Mouse (Mus musculus) embryonic facial prominence, embryonic 12.5 days (tissue): ENCODE measurements around the gene Hipk1. TPM values are rescaled to one million over a fixed set of nuclear protein-coding genes. Genes with fewer than 3 reads are reported as not detected.

ENCODE experiments used
- ATAC-seq: fragments of 200-750 bp; cut with Nextera tagmentation; 2 replicates; pipeline ENCODE4 v1.8.0; 2017; ENCODE audit not compliant: insufficient number of reproducible peaks, insufficient read depth, low FRiP score, low TSS enrichment
- H3K27ac ChIP-seq: fragments of 300-500 bp; sonication (generic); 2 replicates; pipeline ENCODE4 v1.5.1; 2016; ENCODE audit warnings: mild to moderate bottlenecking
- H3K27me3 ChIP-seq: fragments of 300-500 bp; sonication (generic); 2 replicates; pipeline ENCODE4 v1.6.1; 2016; ENCODE audit warnings: mild to moderate bottlenecking, moderate library complexity
- H3K36me3 ChIP-seq: fragments of 300-500 bp; sonication (generic); 2 replicates; pipeline ENCODE4 v1.6.1; 2016; ENCODE audit warnings: mild to moderate bottlenecking
- H3K4me1 ChIP-seq: fragments of 300-500 bp; sonication (generic); 2 replicates; pipeline ENCODE4 v1.6.1; 2016
- H3K4me2 ChIP-seq: fragments of 300-500 bp; sonication (generic); replicated peaks from 2 replicates; pipeline ENCODE4 v1.6.1; 2016; ENCODE audit warnings: mild to moderate bottlenecking, moderate library complexity
- H3K4me3 ChIP-seq: fragments of 300-500 bp; sonication (generic); 2 replicates; pipeline ENCODE4 v1.5.1; 2016; ENCODE audit warnings: mild to moderate bottlenecking
- H3K9ac ChIP-seq: fragments of 300-500 bp; sonication (generic); 2 replicates; pipeline ENCODE4 v1.6.1; 2016; ENCODE audit warnings: mild to moderate bottlenecking, moderate library complexity
- H3K9me3 ChIP-seq: fragments of 300-500 bp; sonication (generic); 2 replicates; pipeline ENCODE4 v1.6.1; 2016; ENCODE audit warnings: mild to moderate bottlenecking, moderate library complexity
- WGBS: fragments of 180-500 bp; shearing (Covaris S2); methylation state at CpG from one replicate; pipeline ENCODE4 v1.1.7; 2016; 5-methylcytosine and 5-hydroxymethylcytosine counted together
- polyA plus RNA-seq: library from polyadenylated mRNA; unstranded; fragments of >200 nt; fragmentation: Nextera tagmentation; extraction: Ambion mirVana; gene quantifications from 2 replicates; pipeline ENCODE4 v1.2.1, GENCODE M21; 2016

The Hipk1 gene
- polyA plus RNA-seq, 1 experiment from 2014 or later: 13.1 TPM

DNA sequence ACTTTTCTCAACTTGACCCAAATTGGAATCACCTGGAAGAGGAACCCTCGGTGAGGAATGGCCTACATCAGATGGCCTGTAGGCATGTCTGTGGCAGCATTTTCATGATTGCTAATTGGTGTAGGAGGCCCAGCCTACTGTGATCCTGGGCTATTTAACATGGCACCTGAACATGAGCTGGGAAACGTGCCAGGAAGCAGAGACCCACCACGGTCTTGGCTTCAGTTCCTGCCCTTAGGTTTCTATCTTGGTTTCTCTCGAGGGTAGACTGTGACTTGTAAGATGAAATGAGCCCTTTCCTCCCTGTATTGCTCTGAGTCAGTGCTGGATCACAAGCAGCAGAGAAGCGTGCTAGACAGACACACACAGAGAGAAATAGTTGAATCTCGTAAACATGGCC, 86.7 kb downstream of the Hipk1 start:
- H3K9ac ChIP-seq: no peak overlapping the region
- no peak overlapping the region for H3K4me2 ChIP-seq
- H3K27me3 ChIP-seq: no peaks in the 10 kb centered on the region
- H3K4me1 ChIP-seq: no peaks in the 10 kb centered on the region
- no peak for ATAC-seq
- no peak overlapping the region for H3K4me3 ChIP-seq
- no peaks in the 10 kb centered on the region for H3K36me3 ChIP-seq
- no peaks in the 10 kb centered on the region for H3K9me3 ChIP-seq
- 65% methylated on average over 6 of the region's 6 CpGs for WGBS
- no peak overlapping the region for H3K27ac ChIP-seq

DNA sequence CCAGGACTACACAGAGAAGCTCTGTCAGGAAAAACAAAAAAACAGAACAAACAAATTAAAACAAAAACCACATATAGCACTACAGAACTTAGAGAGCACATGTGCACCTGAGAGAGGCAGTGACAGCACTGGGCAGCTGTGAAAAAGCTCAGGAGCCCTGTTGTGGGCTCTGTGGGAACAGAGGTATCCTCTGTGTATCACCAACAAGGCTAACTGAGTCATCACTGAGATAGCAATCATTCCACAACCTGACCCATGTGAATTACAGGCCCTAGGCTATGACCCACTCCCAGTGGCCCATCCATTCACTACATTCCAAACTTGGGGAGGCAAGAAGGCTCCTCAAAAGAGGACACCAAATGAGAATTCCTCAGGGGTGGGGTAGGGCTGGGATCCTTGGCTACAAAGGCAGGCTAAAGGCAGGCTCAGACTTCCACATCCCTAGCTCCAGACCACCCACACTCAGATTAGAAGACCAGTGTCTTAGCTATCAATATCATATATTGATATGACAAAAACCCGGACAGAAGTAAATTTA, 94.9 kb downstream of the Hipk1 start:
- Histone ChIP-seq H3K4me1 (no peaks in the 10 kb centered on the region), H3K36me3 (no peaks in the 10 kb centered on the region), H3K9ac (no peak overlapping the region), H3K4me2 (no peak overlapping the region), H3K4me3 (no peak overlapping the region), H3K9me3 (no peaks in the 10 kb centered on the region), H3K27me3 (no peaks in the 10 kb centered on the region), H3K27ac (no peak overlapping the region)
- WGBS: 66% methylated on average over 1 of the region's 1 CpGs
- ATAC-seq: no peak

- WGBS: 64% methylated on average over 3 of the region's 3 CpGs
- Histone ChIP-seq H3K4me2 (no peak overlapping the region), H3K4me3 (no peak overlapping the region), H3K36me3 (no peaks in the 10 kb centered on the region), H3K9me3 (no peaks in the 10 kb centered on the region), H3K4me1 (no peaks in the 10 kb centered on the region), H3K27ac (no peak overlapping the region), H3K9ac (no peak overlapping the region), H3K27me3 (no peaks in the 10 kb centered on the region)
- no peak for ATAC-seq
Observed at GRCm38 (mm10) chr3:103695556-103695955, 95.8 kb downstream of the Hipk1 start.

- H3K9ac ChIP-seq: no peak overlapping the region
- no peaks in the 10 kb centered on the region for H3K27me3 ChIP-seq
- ATAC-seq: no peak
- H3K4me2 ChIP-seq: no peak overlapping the region
- no peaks in the 10 kb centered on the region for H3K4me1 ChIP-seq
- no peaks in the 10 kb centered on the region for H3K9me3 ChIP-seq
- no peak overlapping the region for H3K4me3 ChIP-seq
- WGBS: 86% methylated on average over 3 of the region's 3 CpGs
- no peaks in the 10 kb centered on the region for H3K36me3 ChIP-seq
- no peak overlapping the region for H3K27ac ChIP-seq
Observed at GRCm38 (mm10) chr3:103690506-103690905, 100.9 kb downstream of the Hipk1 start.

Other genes with a start within 250 kb of the Hipk1 start
- gene Syt6, start 216.3 kb downstream of the Hipk1 start, polyA plus RNA-seq: 1.1 and 2.3 TPM in 2 replicates
- 0.13 and 0.23 TPM in 2 replicates for gene Atg4a-ps, start 145.5 kb downstream of the Hipk1 start, polyA plus RNA-seq
- gene Olfml3, start 53.6 kb downstream of the Hipk1 start, polyA plus RNA-seq: 34.9 and 36.9 TPM in 2 replicates
- gene Gm10964, start 52.2 kb downstream of the Hipk1 start, polyA plus RNA-seq: not detected in 2 replicates
- 25.5 and 26.0 TPM in 2 replicates for gene Dclre1b, start 17.9 kb upstream of the Hipk1 start, polyA plus RNA-seq
- 24.0 and 24.8 TPM in 2 replicates for gene Ap4b1, start 18.0 kb upstream of the Hipk1 start, polyA plus RNA-seq
- gene Gm43064, start 18.0 kb upstream of the Hipk1 start, polyA plus RNA-seq: 0.18 and 0.27 TPM in 2 replicates
- 0.11 TPM in 1 of 2 replicates, not detected in the other for gene Bcl2l15, start 41.0 kb upstream of the Hipk1 start, polyA plus RNA-seq
- gene Ptpn22, start 68.2 kb upstream of the Hipk1 start, polyA plus RNA-seq: 0.37 and 0.66 TPM in 2 replicates
- 17.3 and 18.6 TPM in 2 replicates for gene Rsbn1, start 122.6 kb upstream of the Hipk1 start, polyA plus RNA-seq
- 46.5 and 51.4 TPM in 2 replicates for gene Phtf1, start 176.5 kb upstream of the Hipk1 start, polyA plus RNA-seq